Mouse (Mus musculus): ENCODE measurements around the gene Ssbp2.

Gene Ssbp2

DNA sequence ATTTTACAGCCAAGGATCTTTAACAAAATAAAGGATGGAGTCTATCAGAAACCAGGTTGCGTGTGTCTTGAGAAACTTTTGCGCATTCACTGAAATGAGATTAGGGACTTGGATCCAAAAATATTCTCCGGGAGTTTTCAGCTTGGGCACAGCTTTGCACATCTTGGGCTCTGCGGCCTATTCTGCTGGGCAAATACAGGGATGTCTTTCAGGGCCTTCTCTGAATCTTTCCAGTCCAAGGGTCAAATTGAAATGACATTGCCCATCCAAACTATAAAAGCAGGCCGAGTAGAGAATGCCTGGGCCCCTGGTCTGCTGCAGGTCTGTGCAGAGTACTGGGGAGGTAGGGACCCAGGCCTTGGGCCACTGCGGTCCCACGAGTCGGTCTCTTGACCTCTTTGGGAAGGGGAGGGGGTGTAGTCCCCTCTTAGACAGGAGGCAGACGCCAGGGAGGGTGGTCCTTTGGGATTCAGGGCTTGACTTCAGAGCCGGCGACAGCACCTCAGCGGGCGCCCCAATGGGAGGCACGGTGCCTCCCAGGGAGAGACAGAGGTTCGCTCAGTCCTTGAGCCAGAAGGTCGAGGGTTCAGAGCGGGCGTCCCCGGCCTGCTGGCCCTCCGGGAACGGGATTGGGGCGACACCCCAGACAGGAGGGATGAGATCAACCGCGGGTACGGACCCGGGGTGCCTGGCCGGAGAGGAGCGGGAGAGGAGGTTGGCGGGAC, at the start of gene Ssbp2:
TSS of gene Ssbp2 (plus strand) at position 388 of the 725 bp plus-strand sequence.
- no peak for DNase-seq

- DNase-seq: no peak
Measured at GRCm38 (mm10) chr13:91413752-91414503, 46.2 kb upstream of the Ssbp2 start.

DNA sequence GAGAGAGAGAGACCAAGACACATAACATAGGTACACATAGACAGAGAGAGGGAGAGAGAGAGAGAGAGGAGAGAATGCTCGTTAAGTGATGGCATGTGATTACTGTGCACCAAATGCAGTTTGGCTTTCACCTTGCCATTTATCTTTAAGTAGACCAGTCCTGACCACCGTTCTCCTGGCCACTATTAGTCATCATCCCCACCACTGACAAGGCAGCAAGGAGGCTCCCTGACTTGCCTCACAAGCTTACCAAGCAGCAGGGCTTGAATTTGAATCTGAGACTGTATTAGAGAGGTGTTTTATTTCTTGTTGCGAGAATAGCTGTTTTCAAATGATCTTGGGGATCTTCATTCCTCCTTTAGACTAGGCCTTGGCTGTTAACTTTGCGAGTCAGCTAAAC, 44.2 kb upstream of the Ssbp2 start:
- no peak for DNase-seq

- DNase-seq: no peak
Measured at GRCm38 (mm10) chr13:91416698-91417097, 43.4 kb upstream of the Ssbp2 start.

- DNase-seq: peak in 1 of 2 experiments; percentile 7
Measured at GRCm38 (mm10) chr13:91421387-91421949, 38.6 kb upstream of the Ssbp2 start.

DNA sequence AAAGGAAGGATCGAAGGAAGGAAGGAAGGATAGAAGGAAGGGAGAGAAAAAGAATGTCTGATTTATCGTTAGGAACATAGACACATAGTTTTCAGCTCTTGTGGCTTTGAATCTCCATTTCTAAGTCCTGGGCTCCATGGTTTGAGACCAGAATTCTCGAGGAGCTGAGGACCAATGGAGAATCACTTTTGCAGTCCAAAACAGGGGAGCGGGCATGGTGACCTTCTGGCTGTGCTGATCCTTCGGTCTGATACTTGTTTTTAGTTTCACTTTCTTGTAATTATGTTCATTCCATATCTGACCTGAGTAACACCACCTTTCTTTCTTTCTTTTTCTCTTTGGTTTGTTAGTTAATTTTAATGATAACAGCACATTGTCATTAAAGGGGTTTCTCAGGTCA, 29.2 kb upstream of the Ssbp2 start:
- DNase-seq: no peak

DNA sequence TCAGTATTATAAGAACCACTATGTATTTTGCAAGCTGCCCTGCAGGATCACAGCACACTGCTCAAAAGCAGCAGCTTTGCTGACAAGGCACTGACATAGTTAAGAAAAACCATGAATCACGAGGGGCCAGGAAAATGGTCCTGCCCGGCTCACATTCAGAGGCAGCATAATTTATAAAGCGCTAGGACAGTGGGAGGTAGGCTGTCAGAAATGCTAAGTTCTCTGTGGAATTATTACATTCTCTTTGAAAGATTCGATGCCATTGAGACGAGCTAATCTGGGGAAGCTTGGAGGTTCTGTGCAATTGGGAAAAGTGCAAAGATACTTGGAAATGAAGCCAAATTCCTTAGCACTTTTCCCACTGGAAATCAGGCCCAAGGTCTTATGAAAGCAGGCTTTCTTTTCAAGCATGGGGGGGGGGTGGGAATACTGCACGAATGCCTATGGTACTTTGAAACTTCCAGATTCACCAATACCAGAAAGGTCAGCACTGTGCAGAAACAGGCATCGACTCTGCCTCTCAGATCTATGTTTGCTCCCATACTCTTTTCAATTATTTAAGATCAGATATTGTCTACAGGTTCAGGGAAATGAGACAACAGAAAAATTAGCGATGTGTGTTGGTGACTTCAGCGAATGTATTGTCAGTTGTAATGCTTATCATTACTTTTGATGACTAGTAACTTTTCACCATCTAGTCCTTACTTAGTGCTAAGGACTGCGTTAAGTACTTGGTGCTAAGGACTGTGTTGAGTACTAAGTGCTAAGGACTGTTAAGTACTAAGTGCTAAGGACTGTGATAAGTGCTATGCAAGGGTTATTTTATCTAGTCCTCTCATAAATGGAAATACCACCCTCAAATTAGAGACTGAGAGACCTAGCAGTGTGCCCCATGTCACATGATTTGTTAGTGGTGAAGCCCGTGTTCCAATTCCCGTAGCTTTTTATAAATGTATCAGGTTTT, 28.4 kb upstream of the Ssbp2 start:
- DNase-seq: no peak

DNA sequence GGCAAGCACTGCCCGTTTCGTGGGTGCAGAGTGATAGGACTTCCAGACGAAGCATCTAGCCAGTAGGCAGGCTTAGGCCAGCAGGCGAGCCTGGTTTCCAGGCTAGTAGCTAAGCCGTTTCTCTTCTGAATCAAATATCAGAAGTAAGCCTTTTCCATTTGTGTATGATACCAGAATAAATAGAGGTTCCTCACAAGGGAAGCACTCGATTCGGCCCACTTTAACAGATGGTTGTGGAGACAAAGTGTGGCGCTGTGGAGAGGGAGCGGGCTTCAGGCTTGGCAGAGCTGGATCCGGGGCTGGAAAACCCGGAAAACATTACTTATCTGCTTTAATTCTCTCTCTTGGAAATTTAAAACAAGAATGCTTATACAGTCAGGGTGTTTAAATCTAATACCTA, 27.1 kb upstream of the Ssbp2 start:
- no peak for DNase-seq

GRCm38 (mm10) chr13:91437931-91438330, 22.2 kb upstream of the Ssbp2 start:
- no peak for DNase-seq

DNA sequence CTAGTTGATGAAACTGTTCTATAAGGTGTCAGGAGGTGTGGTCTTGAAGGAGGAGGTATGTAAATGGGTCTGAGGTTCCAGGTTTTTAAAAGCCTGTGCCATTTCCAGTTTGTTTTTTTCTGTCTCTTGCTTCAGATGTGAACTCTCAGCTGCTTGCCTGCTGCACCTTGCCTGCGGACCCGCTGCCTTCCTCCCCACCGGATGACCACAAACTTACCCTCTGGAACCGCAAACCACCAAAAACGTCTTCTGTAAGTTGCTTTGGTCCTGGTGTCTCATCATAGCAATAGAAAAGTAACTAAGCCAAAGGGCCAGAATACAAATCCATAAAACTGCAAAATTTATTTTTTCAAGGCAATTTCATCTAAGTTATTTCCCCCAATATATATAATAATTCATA, 18.6 kb upstream of the Ssbp2 start:
- DNase-seq: no peak

DNA sequence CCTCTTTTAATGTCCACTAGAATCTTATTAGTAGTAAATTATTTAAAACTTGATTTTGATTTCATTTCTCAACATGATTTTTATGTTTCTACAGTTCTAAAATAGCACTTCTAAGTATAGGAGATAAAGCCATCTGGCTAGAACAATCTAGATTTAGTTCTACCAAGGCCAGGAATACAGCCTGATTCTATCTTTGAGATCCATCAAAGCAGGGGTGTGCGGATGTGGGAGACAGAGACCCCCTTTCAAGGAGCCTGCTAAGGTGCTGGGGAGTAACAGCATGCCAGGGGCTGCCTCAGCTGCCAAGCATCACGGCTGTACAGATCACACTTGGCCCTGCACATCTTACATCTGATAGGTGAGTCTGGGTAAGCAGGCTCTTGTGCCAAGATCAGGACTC, 13.4 kb upstream of the Ssbp2 start:
- DNase-seq: no peak

DNA sequence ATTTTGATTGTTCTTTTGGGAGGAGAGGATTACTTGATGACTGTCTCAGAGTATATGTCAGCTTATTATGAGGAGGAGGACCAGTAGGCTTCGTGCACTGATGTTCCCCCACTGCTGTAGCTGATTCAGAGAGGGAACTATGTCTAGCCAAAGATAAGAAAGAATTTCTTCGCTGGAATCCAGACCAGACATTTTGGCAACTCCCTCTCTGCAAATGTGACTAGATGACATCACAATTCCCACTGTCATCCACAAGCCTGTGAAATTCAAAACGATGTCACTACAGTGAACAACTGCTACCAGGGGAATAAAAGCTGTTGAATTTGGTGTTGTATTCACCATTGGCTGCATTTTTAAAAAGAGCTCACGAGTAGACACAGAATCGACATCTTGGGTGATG, 11.1 kb upstream of the Ssbp2 start:
- no peak for DNase-seq

- no peak for DNase-seq
Measured at GRCm38 (mm10) chr13:91451405-91452166, 8.5 kb upstream of the Ssbp2 start.

- DNase-seq: no peak
Measured at GRCm38 (mm10) chr13:91452269-91452668, 7.8 kb upstream of the Ssbp2 start.

GRCm38 (mm10) chr13:91453236-91453635, 6.8 kb upstream of the Ssbp2 start:
- no peak for DNase-seq

DNA sequence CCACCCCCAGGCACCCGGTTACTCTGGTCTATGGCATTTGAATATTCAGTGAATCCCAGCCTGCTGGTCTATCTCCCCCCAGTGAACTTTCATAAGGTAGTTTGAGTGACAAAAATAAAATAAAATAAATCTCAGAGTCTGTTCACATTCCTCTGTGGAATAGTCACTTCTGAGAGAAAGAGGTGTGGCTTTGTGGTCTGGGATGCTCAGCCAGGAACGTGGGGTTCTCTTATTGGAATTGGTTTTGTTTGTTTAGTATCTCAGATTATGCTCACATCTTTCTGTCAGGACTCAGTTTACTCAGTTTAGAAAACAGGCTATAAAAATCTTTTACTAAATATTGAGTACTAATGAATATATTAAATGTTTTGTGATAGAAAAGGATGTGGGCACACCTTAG, 4.0 kb upstream of the Ssbp2 start:
- DNase-seq: no peak

DNA sequence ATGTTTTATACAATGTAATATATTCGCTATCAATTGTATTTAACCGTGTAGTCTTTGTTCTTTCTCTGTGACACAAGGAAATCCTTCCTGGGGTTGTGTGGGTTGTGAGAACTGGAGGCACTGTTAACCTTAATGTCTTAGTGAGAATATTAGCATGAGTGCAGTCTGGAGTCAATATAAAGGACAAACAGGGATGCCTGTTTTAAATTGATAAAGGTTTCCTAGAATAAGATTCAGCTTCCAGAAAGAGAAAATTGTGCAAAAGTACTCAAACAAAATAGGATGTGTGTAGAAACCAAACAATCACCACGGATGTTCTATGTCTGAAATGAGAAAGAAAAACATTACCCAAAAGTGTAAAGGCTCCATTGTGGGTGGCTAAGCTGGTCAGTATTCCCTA, 3.3 kb upstream of the Ssbp2 start:
- DNase-seq: no peak

DNA sequence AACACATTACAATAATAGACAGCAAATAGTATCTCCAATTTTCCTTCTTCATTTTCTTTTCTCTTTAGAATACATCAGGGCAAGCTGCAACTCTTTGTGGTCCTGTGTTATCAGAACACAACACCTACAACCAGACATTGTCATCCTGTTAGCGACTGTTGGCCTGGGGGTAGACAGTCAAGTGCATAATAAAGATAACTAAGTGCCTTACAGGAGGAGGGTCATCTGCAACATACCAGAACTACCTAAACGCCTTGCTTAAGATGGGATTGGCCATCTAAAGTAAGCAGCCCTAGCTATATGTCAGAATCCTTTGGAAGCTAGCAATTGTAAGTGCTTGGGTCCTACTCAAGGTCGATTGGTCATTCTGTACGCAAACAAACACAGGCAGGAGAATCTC, 2.1 kb upstream of the Ssbp2 start:
- DNase-seq: no peak

DNA sequence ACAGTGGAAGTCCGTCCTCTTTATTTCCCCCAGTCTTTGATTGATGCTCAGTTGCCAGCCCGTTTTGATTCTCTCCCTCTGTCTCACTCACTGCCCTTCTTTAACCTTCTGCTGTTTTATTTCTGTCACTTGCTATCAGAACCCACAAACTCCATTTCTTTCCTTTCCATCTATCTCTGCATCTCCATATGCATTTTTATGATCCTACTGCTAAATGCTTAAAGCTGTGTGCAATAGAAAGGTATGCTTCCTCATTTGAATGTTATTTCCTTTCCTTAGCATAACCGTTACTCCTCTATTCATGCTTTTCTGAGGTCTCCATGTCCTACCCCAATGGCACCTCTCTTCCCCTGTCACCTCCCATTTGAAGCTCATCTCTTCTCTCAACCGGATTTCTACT, 594 bp upstream of the Ssbp2 start:
- DNase-seq: no peak

GRCm38 (mm10) chr13:91460621-91461284, 670 bp downstream of the Ssbp2 start:
- DNase-seq: peak; percentile 99 to 100

DNA sequence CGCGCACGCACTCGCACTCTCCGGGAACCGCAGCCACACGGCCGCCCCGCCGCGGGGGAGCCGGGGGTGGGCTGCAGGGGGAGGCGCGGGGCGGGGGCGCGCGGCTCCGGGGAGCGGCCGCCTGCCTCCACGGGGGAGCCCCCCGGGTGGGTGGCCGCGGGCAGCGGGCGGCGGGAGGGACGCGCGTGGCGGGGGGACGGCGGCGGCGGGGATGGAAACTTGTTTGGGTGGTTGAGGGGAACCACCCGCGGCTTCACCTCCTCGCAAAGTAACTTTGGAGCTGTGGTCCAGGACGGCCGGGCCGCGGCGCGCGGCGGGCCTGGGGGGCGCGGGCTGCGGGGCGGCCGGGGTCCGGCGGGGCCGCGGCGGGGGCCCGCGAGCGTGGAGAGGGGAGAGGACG, 1.2 kb downstream of the Ssbp2 start:
- DNase-seq: no peak
